Mouse (Mus musculus) erythroblast, embryonic 14.5 days (primary cell): Measurements from ENCODE around the gene Dock4.

Source experiments
- GATA1 ChIP-seq: IDR thresholded peaks from 2 replicates; pipeline ENCODE4 v1.6.1; 2012; ENCODE audit warnings: low read length, inconsistent platforms, mixed read lengths
- TAL1 ChIP-seq: IDR thresholded peaks from 3 replicates; pipeline ENCODE4 v1.6.1; 2012; ENCODE audit warnings: low read length, inconsistent platforms, mixed read lengths

- TF ChIP-seq GATA1, result no peak
- TF ChIP-seq TAL1, result no peak
Measured at GRCm38 (mm10) chr12:40838940-40839339, 393.2 kb downstream of the Dock4 start.
